Mouse (Mus musculus) heart, embryonic 16.5 days (tissue): ENCODE results near the gene Hmx1. TPM values are rescaled to one million over a fixed set of nuclear protein-coding genes. Genes with fewer than 3 reads are reported as not detected.

Source experiments
- ATAC-seq: fragments of 200-750 bp; cut with Nextera tagmentation; replicated peaks from 2 replicates; pipeline ENCODE4 v1.8.0; 2017; ENCODE audit warnings: moderate number of reproducible peaks; ENCODE audit not compliant: insufficient read depth, low FRiP score; ENCODE audit errors: extremely low read depth
- H3K27ac ChIP-seq: fragments of 300-500 bp; sonication (generic); 2 replicates; pipeline ENCODE4 v1.5.1; 2014; ENCODE audit warnings: mild to moderate bottlenecking, low read length, control low read depth, moderate library complexity
- H3K27me3 ChIP-seq: fragments of 300-500 bp; sonication (generic); 2 replicates; pipeline ENCODE4 v1.6.1; 2014; ENCODE audit warnings: low read length, mixed read lengths; ENCODE audit not compliant: control insufficient read depth, insufficient read depth
- H3K36me3 ChIP-seq: fragments of 300-500 bp; sonication (generic); 2 replicates; pipeline ENCODE4 v1.6.1; 2014; ENCODE audit not compliant: control insufficient read depth, insufficient read depth
- H3K4me1 ChIP-seq: fragments of 300-500 bp; sonication (generic); 2 replicates; pipeline ENCODE4 v1.6.1; 2014; ENCODE audit warnings: low read length, mixed read lengths; ENCODE audit not compliant: control insufficient read depth, insufficient read depth
- H3K4me2 ChIP-seq: fragments of 300-500 bp; sonication (generic); 2 replicates; pipeline ENCODE4 v1.6.1; 2014; ENCODE audit warnings: low read depth, mild to moderate bottlenecking, control low read depth, low read length
- H3K4me3 ChIP-seq: fragments of 300-500 bp; sonication (generic); 2 replicates; pipeline ENCODE4 v1.5.1; 2014; ENCODE audit warnings: mild to moderate bottlenecking, control low read depth, low read length
- H3K9ac ChIP-seq: fragments of 300-500 bp; sonication (generic); 2 replicates; pipeline ENCODE4 v1.6.1; 2014; ENCODE audit warnings: low read length, control low read depth
- H3K9me3 ChIP-seq: fragments of 300-500 bp; sonication (generic); replicated peaks from 2 replicates; pipeline ENCODE4 v1.6.1; 2016; ENCODE audit warnings: low read length; ENCODE audit not compliant: control insufficient read depth
- WGBS: fragments of 180-500 bp; shearing (Covaris S2); extraction: QIAGEN DNeasy Blood & Tissue Kit; methylation state at CpG from one replicate; pipeline ENCODE4 v1.1.7; 2014; 5-methylcytosine and 5-hydroxymethylcytosine counted together
- polyA plus RNA-seq: library from polyadenylated mRNA; unstranded; fragments of >200 nt; fragmentation: Nextera tagmentation; extraction: Ambion mirVana; gene quantifications from 2 replicates; pipeline ENCODE4 v1.2.1, GENCODE M21; 2015

Gene Hmx1
- polyA plus RNA-seq, 1 experiment from 2014 or later: not detected

DNA sequence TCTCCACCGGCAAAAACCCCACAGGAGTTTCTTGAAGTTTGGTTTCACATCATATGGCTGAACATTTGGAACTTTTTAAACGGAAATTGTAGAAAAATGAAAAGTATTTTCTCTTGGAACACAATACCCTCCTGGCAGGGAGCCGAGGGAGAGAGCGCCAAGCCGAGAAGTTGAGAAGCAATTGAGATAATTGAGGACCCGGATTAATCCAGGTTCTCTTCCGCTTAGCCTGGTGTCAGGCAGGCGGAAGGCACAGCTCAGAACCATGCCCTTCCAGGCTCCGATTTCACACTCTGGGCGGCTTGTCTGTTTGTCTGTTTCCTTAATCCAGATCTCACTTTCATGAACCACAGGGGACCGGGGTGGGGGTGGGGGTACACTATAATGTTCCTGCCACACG, 23.9 kb downstream of the Hmx1 start:
- Histone ChIP-seq H3K27me3 (peaks cover 59% of the 10 kb centered on the region), H3K4me2 (peak overlapping the region; percentile 7; the same call in 1 of the 2 replicates), H3K4me3 (no peak overlapping the region), H3K9me3 (no peaks in the 10 kb centered on the region), H3K4me1 (no peaks in the 10 kb centered on the region), H3K9ac (no peak overlapping the region), H3K36me3 (no peaks in the 10 kb centered on the region), H3K27ac (no peak overlapping the region)
- WGBS: 12% methylated on average over 12 of the region's 12 CpGs
- ATAC-seq: no peak

GRCm38 (mm10) chr5:35417707-35418106, 28.8 kb downstream of the Hmx1 start:
- 58% methylated on average over 7 of the region's 7 CpGs for WGBS
- H3K36me3 ChIP-seq: no peaks in the 10 kb centered on the region
- no peak overlapping the region for H3K9ac ChIP-seq
- no peak overlapping the region for H3K4me3 ChIP-seq
- H3K27me3 ChIP-seq: peaks cover 31% of the 10 kb centered on the region
- no peaks in the 10 kb centered on the region for H3K9me3 ChIP-seq
- no peak for ATAC-seq
- no peak overlapping the region for H3K4me2 ChIP-seq
- no peaks in the 10 kb centered on the region for H3K4me1 ChIP-seq
- H3K27ac ChIP-seq: no peak overlapping the region

GRCm38 (mm10) chr5:35421622-35422021, 32.7 kb downstream of the Hmx1 start:
- no peak for ATAC-seq
- Histone ChIP-seq H3K36me3 (no peaks in the 10 kb centered on the region), H3K27me3 (peaks cover 9% of the 10 kb centered on the region), H3K4me3 (no peak overlapping the region), H3K9me3 (no peaks in the 10 kb centered on the region), H3K9ac (no peak overlapping the region), H3K4me1 (no peaks in the 10 kb centered on the region), H3K27ac (no peak overlapping the region), H3K4me2 (no peak overlapping the region)
- 59% methylated on average over 4 of the region's 4 CpGs for WGBS

GRCm38 (mm10) chr5:35425218-35425617, 36.3 kb downstream of the Hmx1 start:
- WGBS: 29% methylated on average over 11 of the region's 11 CpGs
- 0 out of 2 replicates have a peak, but pooled peaks cover 2% of the 10 kb centered on the region for H3K27me3 ChIP-seq
- H3K4me2 ChIP-seq: no peak overlapping the region
- no peak overlapping the region for H3K4me3 ChIP-seq
- ATAC-seq: no peak
- no peaks in the 10 kb centered on the region for H3K9me3 ChIP-seq
- no peaks in the 10 kb centered on the region for H3K4me1 ChIP-seq
- H3K36me3 ChIP-seq: no peaks in the 10 kb centered on the region
- no peak overlapping the region for H3K27ac ChIP-seq
- H3K9ac ChIP-seq: no peak overlapping the region

DNA sequence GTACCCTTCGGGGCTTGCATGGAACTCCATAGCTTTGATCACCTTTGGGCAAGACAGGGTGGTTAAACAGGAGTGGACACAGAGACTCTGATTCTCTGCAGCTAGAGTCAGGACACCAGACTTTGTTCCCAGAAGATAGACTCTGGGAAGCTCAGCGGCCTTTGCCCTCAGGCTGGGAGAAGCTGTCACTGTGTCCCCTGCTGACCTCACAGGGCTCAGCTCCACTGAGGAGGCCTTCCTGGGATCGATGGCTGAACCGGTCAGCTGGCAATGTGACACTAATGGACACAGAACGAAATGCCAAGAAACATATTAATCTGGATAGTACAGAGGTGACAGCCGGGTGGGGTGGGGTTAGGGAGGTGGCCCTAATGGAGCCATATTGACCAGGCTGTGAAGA, 39.0 kb downstream of the Hmx1 start:
- H3K4me1 ChIP-seq: no peaks in the 10 kb centered on the region
- 0 out of 2 replicates have a peak, but pooled peaks cover 2% of the 10 kb centered on the region for H3K27me3 ChIP-seq
- H3K9ac ChIP-seq: no peak overlapping the region
- no peak overlapping the region for H3K4me3 ChIP-seq
- no peak for ATAC-seq
- no peaks in the 10 kb centered on the region for H3K36me3 ChIP-seq
- WGBS: 75% methylated on average over 6 of the region's 6 CpGs
- no peaks in the 10 kb centered on the region for H3K9me3 ChIP-seq
- no peak overlapping the region for H3K27ac ChIP-seq
- no peak overlapping the region for H3K4me2 ChIP-seq

DNA sequence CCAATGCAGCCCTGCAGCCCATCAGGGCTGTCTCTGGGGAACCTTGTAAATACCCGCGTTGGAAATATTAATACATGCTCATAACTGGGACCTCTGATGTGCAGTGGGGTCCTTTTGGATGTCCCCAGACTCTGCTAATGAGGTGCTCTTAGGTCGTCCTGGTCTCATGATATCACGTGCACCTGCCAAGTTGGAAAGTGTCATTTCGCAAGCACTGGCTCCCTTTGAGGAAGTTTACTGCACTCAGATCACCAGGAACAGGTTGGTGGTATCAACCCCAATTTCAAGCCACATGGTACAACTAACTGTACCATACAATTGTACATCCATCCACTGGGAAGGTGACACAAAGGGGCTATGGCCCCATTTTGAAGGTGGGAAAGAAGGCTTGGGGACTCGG, 39.5 kb downstream of the Hmx1 start:
- Histone ChIP-seq H3K9me3 (no peaks in the 10 kb centered on the region), H3K27ac (no peak overlapping the region), H3K4me3 (no peak overlapping the region), H3K27me3 (0 out of 2 replicates have a peak, but pooled peaks cover 2% of the 10 kb centered on the region), H3K4me1 (no peaks in the 10 kb centered on the region), H3K9ac (no peak overlapping the region), H3K4me2 (no peak overlapping the region), H3K36me3 (no peaks in the 10 kb centered on the region)
- no peak for ATAC-seq
- 81% methylated on average over 6 of the region's 6 CpGs for WGBS

GRCm38 (mm10) chr5:35432098-35432497, 43.2 kb downstream of the Hmx1 start:
- no peaks in the 10 kb centered on the region for H3K4me1 ChIP-seq
- no peak overlapping the region for H3K4me2 ChIP-seq
- H3K36me3 ChIP-seq: no peaks in the 10 kb centered on the region
- no peak overlapping the region for H3K27ac ChIP-seq
- H3K27me3 ChIP-seq: 0 out of 2 replicates have a peak, but pooled peaks cover 2% of the 10 kb centered on the region
- ATAC-seq: no peak
- H3K9me3 ChIP-seq: no peaks in the 10 kb centered on the region
- no peak overlapping the region for H3K4me3 ChIP-seq
- WGBS: 61% methylated on average over 6 of the region's 6 CpGs
- H3K9ac ChIP-seq: no peak overlapping the region

GRCm38 (mm10) chr5:35434038-35434437, 45.1 kb downstream of the Hmx1 start:
- Histone ChIP-seq H3K9ac (no peak overlapping the region), H3K9me3 (peaks cover 5% of the 10 kb centered on the region; the same call in 1 of the 2 replicates), H3K36me3 (no peaks in the 10 kb centered on the region), H3K4me3 (no peak overlapping the region), H3K27me3 (0 out of 2 replicates have a peak, but pooled peaks cover 2% of the 10 kb centered on the region), H3K4me1 (no peaks in the 10 kb centered on the region), H3K27ac (no peak overlapping the region), H3K4me2 (no peak overlapping the region)
- no peak for ATAC-seq
- WGBS: 36% methylated on average over 5 of the region's 5 CpGs

DNA sequence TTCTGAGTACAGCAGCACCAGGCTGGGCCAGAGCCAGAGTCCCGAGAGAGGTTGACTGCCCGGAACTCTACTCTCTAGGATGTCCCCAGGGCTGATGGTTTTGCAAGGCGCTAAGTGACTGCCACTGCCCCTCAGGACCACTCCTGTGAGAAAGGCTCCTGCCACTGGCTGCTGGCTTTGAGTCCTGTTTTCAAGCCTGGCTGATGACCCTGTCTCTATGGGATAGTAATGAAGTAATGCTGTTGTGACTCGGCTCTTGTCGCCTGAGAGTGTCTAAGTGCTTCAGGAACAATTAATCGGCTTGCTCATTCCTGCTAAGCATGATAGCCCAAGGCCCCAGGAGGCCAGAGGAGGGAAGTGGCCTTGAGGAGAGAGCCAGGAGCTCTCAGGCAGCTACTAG, 45.8 kb downstream of the Hmx1 start:
- ATAC-seq: no peak
- H3K4me3 ChIP-seq: no peak overlapping the region
- no peak overlapping the region for H3K4me2 ChIP-seq
- no peak overlapping the region for H3K9ac ChIP-seq
- no peak overlapping the region for H3K27ac ChIP-seq
- no peaks in the 10 kb centered on the region for H3K4me1 ChIP-seq
- WGBS: 45% methylated on average over 6 of the region's 6 CpGs
- no peaks in the 10 kb centered on the region for H3K36me3 ChIP-seq
- peaks cover 5% of the 10 kb centered on the region; the same call in 1 of the 2 replicates for H3K9me3 ChIP-seq
- H3K27me3 ChIP-seq: 0 out of 2 replicates have a peak, but pooled peaks cover 2% of the 10 kb centered on the region
